Mouse (Mus musculus) heart, embryonic 12.5 days (tissue): ENCODE results near the gene Gm7694. TPM values are rescaled to one million over a fixed set of nuclear protein-coding genes. Genes with fewer than 3 reads are reported as not detected.
A peak's percentile ranks its signal among the peaks of the same experiment; 100 is the strongest.

Source experiments
- ATAC-seq: fragments of 200-750 bp; cut with Nextera tagmentation; 2 replicates; pipeline ENCODE4 v1.8.0; 2017; ENCODE audit warnings: moderate TSS enrichment, moderate library complexity; ENCODE audit not compliant: insufficient number of reproducible peaks, low FRiP score
- H3K27ac ChIP-seq: fragments of 300-500 bp; sonication (generic); 2 replicates; pipeline ENCODE4 v1.5.1; 2016; ENCODE audit warnings: mild to moderate bottlenecking, moderate library complexity; ENCODE audit not compliant: poor library complexity, severe bottlenecking
- H3K27me3 ChIP-seq: fragments of 300-500 bp; sonication (generic); replicated peaks from 2 replicates; pipeline ENCODE4 v1.6.1; 2016; ENCODE audit warnings: mild to moderate bottlenecking, moderate library complexity
- H3K36me3 ChIP-seq: fragments of 300-500 bp; sonication (generic); 2 replicates; pipeline ENCODE4 v1.6.1; 2016; ENCODE audit warnings: mild to moderate bottlenecking, moderate library complexity
- H3K4me1 ChIP-seq: fragments of 300-500 bp; sonication (generic); replicated peaks from 2 replicates; pipeline ENCODE4 v1.6.1; 2016; ENCODE audit warnings: mild to moderate bottlenecking
- H3K4me2 ChIP-seq: fragments of 300-500 bp; sonication (generic); 2 replicates; pipeline ENCODE4 v1.6.1; 2016; ENCODE audit warnings: mild to moderate bottlenecking, moderate library complexity
- H3K4me3 ChIP-seq: fragments of 300-500 bp; sonication (generic); 2 replicates; pipeline ENCODE4 v1.5.1; 2016; ENCODE audit warnings: mild to moderate bottlenecking
- H3K9ac ChIP-seq: fragments of 300-500 bp; sonication (generic); 2 replicates; pipeline ENCODE4 v1.6.1; 2016; ENCODE audit warnings: mild to moderate bottlenecking, moderate library complexity
- H3K9me3 ChIP-seq: fragments of 300-500 bp; sonication (generic); replicated peaks from 2 replicates; pipeline ENCODE4 v1.6.1; 2016; ENCODE audit warnings: mild to moderate bottlenecking, moderate library complexity
- WGBS: fragments of 180-500 bp; shearing (Covaris S2); methylation state at CpG from one replicate; pipeline ENCODE4 v1.1.7; 2016; 5-methylcytosine and 5-hydroxymethylcytosine counted together
- polyA plus RNA-seq: library from polyadenylated mRNA; unstranded; fragments of >200 nt; fragmentation: Nextera tagmentation; extraction: Ambion mirVana; gene quantifications from 2 replicates; pipeline ENCODE4 v1.2.1, GENCODE M21; 2016

The Gm7694 gene
- polyA plus RNA-seq, 1 experiment from 2014 or later, result 7.1 TPM

GRCm38 (mm10) chr1:170282415-170283129 is 23.6 kb downstream of the Gm7694 start:
- no peak overlapping the region for H3K27ac ChIP-seq
- 65% methylated on average over 4 of the region's 4 CpGs for WGBS

GRCm38 (mm10) chr1:170277016-170277415 is 29.1 kb downstream of the Gm7694 start, which contains the start of gene Sh2d1b1:
Gene Sh2d1b1, plus strand, starts transcription at chr1:170277320.
- ATAC-seq, result no peak
- Histone ChIP-seq H3K4me2 (no peak within 1 kb of the TSS), H3K27ac (no peak within 1 kb of the TSS), H3K36me3 (no peaks in the 10 kb centered on the region), H3K9me3 (peaks cover 5% of the 10 kb centered on the region; the same call in 1 of the 2 replicates), H3K9ac (no peak within 1 kb of the TSS), H3K27me3 (no peaks in the 10 kb centered on the region), H3K4me1 (no peaks in the 10 kb centered on the region), H3K4me3 (no peak within 1 kb of the TSS)
- WGBS, result 59% methylated on average over 3 of the region's 3 CpGs

More at GRCm38 (mm10) chr1:170282415-170283129, 23.6 kb downstream of the Gm7694 start:
- Histone ChIP-seq H3K36me3 (no peaks in the 10 kb centered on the region), H3K4me1 (no peaks in the 10 kb centered on the region), H3K9me3 (no peaks in the 10 kb centered on the region), H3K27me3 (no peaks in the 10 kb centered on the region), H3K4me3 (no peak overlapping the region), H3K4me2 (no peak overlapping the region), H3K9ac (no peak overlapping the region)
- ATAC-seq, result no peak

DNA sequence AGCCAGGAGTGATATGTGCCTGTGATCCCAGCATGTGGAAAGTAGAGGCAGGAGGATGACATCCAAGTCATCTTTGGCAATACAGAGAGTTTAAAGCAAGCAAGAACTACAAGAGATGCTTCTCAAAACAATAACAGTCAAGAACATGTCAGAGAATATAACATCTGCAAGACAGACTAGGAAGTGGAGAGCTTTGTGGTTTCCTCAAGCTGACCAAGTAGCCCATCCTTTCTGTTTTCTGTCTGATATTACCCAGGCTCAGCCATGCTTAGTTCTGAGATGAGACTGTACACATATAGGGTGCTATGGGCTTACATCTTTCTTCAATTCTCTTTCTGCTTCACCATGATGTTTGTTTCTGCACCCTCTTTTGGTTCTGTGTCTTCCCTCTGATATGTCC is 32.9 kb downstream of the Gm7694 start:
- Histone ChIP-seq H3K4me2 (no peak overlapping the region), H3K27me3 (no peaks in the 10 kb centered on the region), H3K9ac (no peak overlapping the region), H3K9me3 (peaks cover 5% of the 10 kb centered on the region; the same call in 1 of the 2 replicates), H3K27ac (no peak overlapping the region), H3K36me3 (no peaks in the 10 kb centered on the region), H3K4me1 (no peaks in the 10 kb centered on the region), H3K4me3 (no peak overlapping the region)
- no peak for ATAC-seq

GRCm38 (mm10) chr1:170270696-170271095 is 35.4 kb downstream of the Gm7694 start:
- no peak for ATAC-seq
- no peaks in the 10 kb centered on the region for H3K4me1 ChIP-seq
- H3K4me3 ChIP-seq, result no peak overlapping the region
- no peak overlapping the region for H3K4me2 ChIP-seq
- H3K27ac ChIP-seq, result no peak overlapping the region
- H3K36me3 ChIP-seq, result no peaks in the 10 kb centered on the region
- H3K9ac ChIP-seq, result no peak overlapping the region
- H3K27me3 ChIP-seq, result no peaks in the 10 kb centered on the region
- peaks cover 11% of the 10 kb centered on the region; the same call in 1 of the 2 replicates for H3K9me3 ChIP-seq
- 71% methylated on average over 4 of the region's 4 CpGs for WGBS

DNA sequence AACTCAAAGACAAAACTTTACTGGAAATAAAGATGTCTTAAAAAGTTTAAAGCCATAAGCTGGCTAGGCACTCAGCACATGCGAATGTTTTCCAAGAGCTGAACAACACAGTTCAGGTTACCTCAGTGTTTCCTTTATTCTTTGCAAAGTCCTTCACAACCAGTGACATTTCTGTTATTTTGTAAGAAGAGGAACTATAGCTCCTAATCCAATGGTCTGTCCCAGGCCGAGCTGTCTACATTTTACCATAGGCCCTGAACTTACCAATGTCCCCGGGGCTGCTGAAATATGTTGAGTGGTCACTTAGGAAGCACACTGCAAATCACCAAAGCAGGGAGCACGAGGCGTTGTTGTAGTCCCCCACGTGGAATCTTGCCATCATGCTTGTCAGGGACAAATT is 35.9 kb downstream of the Gm7694 start:
- peaks cover 7% of the 10 kb centered on the region; the same call in 1 of the 2 replicates for H3K9me3 ChIP-seq
- no peak overlapping the region for H3K9ac ChIP-seq
- WGBS, result 65% methylated on average over 6 of the region's 6 CpGs
- H3K27me3 ChIP-seq, result no peaks in the 10 kb centered on the region
- H3K4me3 ChIP-seq, result no peak overlapping the region
- H3K27ac ChIP-seq, result no peak overlapping the region
- H3K4me2 ChIP-seq, result no peak overlapping the region
- ATAC-seq, result no peak
- no peaks in the 10 kb centered on the region for H3K36me3 ChIP-seq
- no peaks in the 10 kb centered on the region for H3K4me1 ChIP-seq

DNA sequence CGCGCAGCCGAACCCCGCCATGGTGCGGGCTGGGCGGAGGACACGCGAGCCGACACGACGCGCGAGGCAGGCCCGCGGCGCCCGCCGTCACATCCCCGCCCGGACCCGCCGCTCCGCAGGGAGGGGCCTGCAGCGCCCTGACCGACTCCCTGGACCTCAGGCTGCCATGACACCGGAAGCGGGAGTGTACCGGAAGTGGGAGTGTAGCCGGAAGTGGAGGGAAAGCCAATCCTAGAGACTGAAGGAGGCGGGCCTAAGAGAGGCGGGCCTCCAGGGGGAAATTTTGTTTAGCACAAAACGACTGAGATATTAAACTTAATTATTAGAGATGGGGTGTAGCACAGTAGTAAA is 50.6 kb downstream of the Gm7694 start:
- Histone ChIP-seq H3K9ac (peak overlapping the region; percentile 96), H3K36me3 (no peaks in the 10 kb centered on the region), H3K27ac (peak overlapping the region; percentile 47; the same call in 1 of the 2 replicates), H3K4me3 (peak overlapping the region; percentile 94), H3K4me2 (peak overlapping the region; percentile 91), H3K4me1 (peaks cover 5% of the 10 kb centered on the region; the same call in 1 of the 2 replicates), H3K27me3 (0 out of 2 replicates have a peak, but pooled peaks cover 5% of the 10 kb centered on the region), H3K9me3 (no peaks in the 10 kb centered on the region)
- WGBS, result 5% methylated on average over 32 of the region's 32 CpGs
- ATAC-seq, result peak; percentile 86

DNA sequence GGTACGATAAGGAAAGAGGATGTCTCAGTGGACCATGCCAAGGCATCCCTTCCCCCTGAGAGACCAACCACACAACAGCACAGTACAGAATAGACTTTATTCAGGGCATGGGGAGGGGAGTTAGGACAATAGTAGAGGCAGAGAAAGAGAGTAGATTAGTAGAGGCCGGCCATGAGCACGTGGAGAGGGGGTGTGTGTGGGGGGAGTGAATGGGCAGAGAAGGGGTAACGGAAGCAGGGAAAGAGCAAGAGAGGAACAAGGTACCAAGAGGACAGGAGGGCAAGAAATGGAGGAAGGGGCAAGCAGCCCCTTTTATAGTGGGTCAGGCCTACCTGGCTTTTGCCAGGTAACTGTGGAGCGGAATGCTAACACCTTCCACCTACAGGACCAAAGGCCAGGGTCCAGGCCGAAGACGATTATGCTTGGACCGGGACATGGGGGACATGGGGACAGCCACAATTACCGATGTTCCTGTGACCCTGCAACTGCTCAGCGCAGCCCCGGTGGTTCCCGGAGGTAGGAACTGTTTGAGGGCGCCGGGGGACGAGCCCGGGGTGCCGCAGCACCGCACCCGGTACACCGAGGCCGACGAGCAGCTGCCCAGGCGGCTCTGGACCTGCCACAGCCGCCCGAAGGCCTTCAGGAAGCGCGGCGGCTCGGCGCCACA is 51.1 kb downstream of the Gm7694 start:
- Histone ChIP-seq H3K36me3 (no peaks in the 10 kb centered on the region), H3K9ac (peak overlapping the region; percentile 96), H3K4me1 (peaks cover 5% of the 10 kb centered on the region; the same call in 1 of the 2 replicates), H3K9me3 (no peaks in the 10 kb centered on the region), H3K27me3 (0 out of 2 replicates have a peak, but pooled peaks cover 5% of the 10 kb centered on the region), H3K27ac (peak overlapping the region; percentile 47; the same call in 1 of the 2 replicates), H3K4me2 (peak overlapping the region; percentile 91), H3K4me3 (peak overlapping the region; percentile 94)
- 30% methylated on average over 30 of the region's 30 CpGs for WGBS
- ATAC-seq, result peak; percentile 39; the same call in 1 of the 2 replicates

Other genes with a start within 250 kb of the Gm7694 start
- 7.6 and 7.9 TPM in 2 replicates for gene Ddr2, start 195.6 kb downstream of the Gm7694 start, polyA plus RNA-seq
- 61.6 and 66.1 TPM in 2 replicates for gene Uap1, start 131.4 kb downstream of the Gm7694 start, polyA plus RNA-seq
- gene Uhmk1, start 90.9 kb downstream of the Gm7694 start, polyA plus RNA-seq, result 13.8 and 14.6 TPM in 2 replicates
- gene Sh2d1b2, start 73.6 kb downstream of the Gm7694 start, polyA plus RNA-seq, result not detected in 2 replicates
- 0.06 TPM in 1 of 2 replicates, not detected in the other for gene Sh2d1b1, start 29.0 kb downstream of the Gm7694 start, polyA plus RNA-seq
- 1.8 and 2.2 TPM in 2 replicates for gene Spata46, start 2.5 kb upstream of the Gm7694 start, polyA plus RNA-seq